Mouse (Mus musculus): Measurements from ENCODE around the gene Slc20a1. TPM values are rescaled to one million over a fixed set of nuclear protein-coding genes. Genes with fewer than 3 reads are reported as not detected.

Slc20a1 gene
- polyA plus RNA-seq, 1 experiment, result 14.7 TPM

GRCm38 (mm10) chr2:129246924-129247323 is 48.4 kb downstream of the Slc20a1 start:
- no peaks in the 10 kb centered on the region for H3K36me3 ChIP-seq (ENCODE audit: control insufficient read depth, insufficient read depth, low read length)
- TF ChIP-seq POLR2A (IDR thresholded peaks at IDR 0.05; ENCODE audit: low read depth, low read length) (no peak), CTCF (conservative IDR thresholded peaks at IDR 0.05; ENCODE audit: insufficient read depth, insufficient read length, low read depth, low read length) (no peak)
- H3K4me3 ChIP-seq (ENCODE audit: insufficient read depth, low read depth, low read length), result peak overlapping the region; percentile 48; the same call in 1 of the 2 replicates
- H3K27ac ChIP-seq (ENCODE audit: insufficient read depth, low read depth, low read length), result peak overlapping the region; percentile 96
- no peak for DNase-seq
- WGBS, result 94% methylated on average over 12 of the region's 12 CpGs
- H3K4me1 ChIP-seq (ENCODE audit: control insufficient read depth, insufficient read depth, low read length), result peaks cover 18% of the 10 kb centered on the region; the same call in 1 of the 2 replicates
- no peaks in the 10 kb centered on the region for H3K27me3 ChIP-seq (replicated peaks; ENCODE audit: control insufficient read depth, insufficient read depth, low read length)

GRCm38 (mm10) chr2:129247707-129248121 is 49.1 kb downstream of the Slc20a1 start:
- peak overlapping the region; percentile 48 for H3K4me3 ChIP-seq (ENCODE audit: insufficient read depth, low read depth, low read length)
- H3K4me1 ChIP-seq (ENCODE audit: control insufficient read depth, insufficient read depth, low read length), result peaks cover 11% of the 10 kb centered on the region; the same call in 1 of the 2 replicates
- no peaks in the 10 kb centered on the region for H3K36me3 ChIP-seq (ENCODE audit: control insufficient read depth, insufficient read depth, low read length)
- WGBS, result 70% methylated on average over 7 of the region's 7 CpGs
- peak overlapping the region; percentile 96 for H3K27ac ChIP-seq (ENCODE audit: insufficient read depth, low read depth, low read length)
- H3K27me3 ChIP-seq (replicated peaks; ENCODE audit: control insufficient read depth, insufficient read depth, low read length), result no peaks in the 10 kb centered on the region
- DNase-seq, result peak; percentile 94
- no peak for TF ChIP-seq CTCF (conservative IDR thresholded peaks at IDR 0.05; ENCODE audit: insufficient read depth, insufficient read length, low read depth, low read length)

GRCm38 (mm10) chr2:129249321-129249720 is 50.8 kb downstream of the Slc20a1 start:
- TF ChIP-seq POLR2A (IDR thresholded peaks at IDR 0.05; ENCODE audit: low read depth, low read length) (no peak), CTCF (conservative IDR thresholded peaks at IDR 0.05; ENCODE audit: insufficient read depth, insufficient read length, low read depth, low read length) (no peak)

GRCm38 (mm10) chr2:129252836-129253630 is 54.5 kb downstream of the Slc20a1 start:
- TF ChIP-seq CTCF (conservative IDR thresholded peaks at IDR 0.05; ENCODE audit: insufficient read depth, insufficient read length, low read depth, low read length) (no peak), POLR2A (IDR thresholded peaks at IDR 0.05; ENCODE audit: low read depth, low read length) (no peak)
- no peaks in the 10 kb centered on the region for H3K27me3 ChIP-seq (replicated peaks; ENCODE audit: control insufficient read depth, insufficient read depth, low read length)
- H3K27ac ChIP-seq (ENCODE audit: insufficient read depth, low read depth, low read length), result peak overlapping the region; percentile 83
- 83% methylated on average over 19 of the region's 19 CpGs for WGBS
- no peak for DNase-seq
- no peaks in the 10 kb centered on the region for H3K36me3 ChIP-seq (ENCODE audit: control insufficient read depth, insufficient read depth, low read length)
- H3K4me3 ChIP-seq (ENCODE audit: insufficient read depth, low read depth, low read length), result no peak overlapping the region
- 0 out of 2 replicates have a peak, but pooled peaks cover 5% of the 10 kb centered on the region for H3K4me1 ChIP-seq (ENCODE audit: control insufficient read depth, insufficient read depth, low read length)

More at GRCm38 (mm10) chr2:129249321-129249720, 50.8 kb downstream of the Slc20a1 start:
- peaks cover 16% of the 10 kb centered on the region; the same call in 1 of the 2 replicates for H3K4me1 ChIP-seq (ENCODE audit: control insufficient read depth, insufficient read depth, low read length)
- no peak for DNase-seq
- H3K27ac ChIP-seq (ENCODE audit: insufficient read depth, low read depth, low read length), result no peak overlapping the region
- no peaks in the 10 kb centered on the region for H3K27me3 ChIP-seq (replicated peaks; ENCODE audit: control insufficient read depth, insufficient read depth, low read length)
- WGBS, result 31% methylated on average over 1 of the region's 1 CpGs
- no peak overlapping the region for H3K4me3 ChIP-seq (ENCODE audit: insufficient read depth, low read depth, low read length)
- no peaks in the 10 kb centered on the region for H3K36me3 ChIP-seq (ENCODE audit: control insufficient read depth, insufficient read depth, low read length)

- Histone ChIP-seq H3K27ac (ENCODE audit: insufficient read depth, low read depth, low read length) (peak overlapping the region; percentile 83), H3K36me3 (ENCODE audit: control insufficient read depth, insufficient read depth, low read length) (no peaks in the 10 kb centered on the region), H3K4me1 (ENCODE audit: control insufficient read depth, insufficient read depth, low read length) (0 out of 2 replicates have a peak, but pooled peaks cover 5% of the 10 kb centered on the region), H3K27me3 (replicated peaks; ENCODE audit: control insufficient read depth, insufficient read depth, low read length) (no peaks in the 10 kb centered on the region), H3K4me3 (ENCODE audit: insufficient read depth, low read depth, low read length) (no peak overlapping the region)
- TF ChIP-seq CTCF (conservative IDR thresholded peaks at IDR 0.05; ENCODE audit: insufficient read depth, insufficient read length, low read depth, low read length) (no peak), POLR2A (IDR thresholded peaks at IDR 0.05; ENCODE audit: low read depth, low read length) (no peak)
- WGBS, result 66% methylated on average over 2 of the region's 2 CpGs
- DNase-seq, result peak; percentile 70
Measured at GRCm38 (mm10) chr2:129253631-129253970, 55.0 kb downstream of the Slc20a1 start.

GRCm38 (mm10) chr2:129254076-129254475 is 55.5 kb downstream of the Slc20a1 start:
- WGBS, result 55% methylated on average over 2 of the region's 2 CpGs
- Histone ChIP-seq H3K4me3 (ENCODE audit: insufficient read depth, low read depth, low read length) (no peak overlapping the region), H3K27ac (ENCODE audit: insufficient read depth, low read depth, low read length) (no peak overlapping the region), H3K36me3 (ENCODE audit: control insufficient read depth, insufficient read depth, low read length) (no peaks in the 10 kb centered on the region), H3K4me1 (ENCODE audit: control insufficient read depth, insufficient read depth, low read length) (0 out of 2 replicates have a peak, but pooled peaks cover 5% of the 10 kb centered on the region), H3K27me3 (replicated peaks; ENCODE audit: control insufficient read depth, insufficient read depth, low read length) (no peaks in the 10 kb centered on the region)
- DNase-seq, result no peak
- no peak for TF ChIP-seq POLR2A (IDR thresholded peaks at IDR 0.05; ENCODE audit: low read depth, low read length)
- TF ChIP-seq CTCF (conservative IDR thresholded peaks at IDR 0.05; ENCODE audit: insufficient read depth, insufficient read length, low read depth, low read length), result no peak

GRCm38 (mm10) chr2:129256006-129256405 is 57.4 kb downstream of the Slc20a1 start:
- TF ChIP-seq CTCF (conservative IDR thresholded peaks at IDR 0.05; ENCODE audit: insufficient read depth, insufficient read length, low read depth, low read length), result no peak
- Histone ChIP-seq H3K36me3 (ENCODE audit: control insufficient read depth, insufficient read depth, low read length) (no peaks in the 10 kb centered on the region), H3K27me3 (replicated peaks; ENCODE audit: control insufficient read depth, insufficient read depth, low read length) (no peaks in the 10 kb centered on the region), H3K4me3 (ENCODE audit: insufficient read depth, low read depth, low read length) (no peak overlapping the region), H3K27ac (ENCODE audit: insufficient read depth, low read depth, low read length) (no peak overlapping the region), H3K4me1 (ENCODE audit: control insufficient read depth, insufficient read depth, low read length) (0 out of 2 replicates have a peak, but pooled peaks cover 5% of the 10 kb centered on the region)
- 86% methylated on average over 4 of the region's 4 CpGs for WGBS
- no peak for DNase-seq

Measured in kidney, adult 2 months (tissue).